In genomic region chr15:64519207-64519628, GRCm38 (mm10) we compare ENCODE assay signal across 14 mouse cellular contexts.
A peak's percentile ranks its signal among the peaks of the same experiment; 100 is the strongest.
DNase-seq lines count a peak whose midpoint lies in the region; ATAC-seq lines count a peak whose summit lies in the region.
"Had no signal": no experiment of that assay in that cellular context is flagged by ENCODE, and none has a peak within 500 bp of the region (broad histone marks: within the 10 kb centered on the region; RNA-seq: fewer than 3 reads in every experiment).

No protein-coding gene starts in this region.

- intact Hi-C loops in heart, postnatal 36 days (cut with DNase I), result no loop called here

- H3K27me3 ChIP-seq in hindbrain, embryonic 14.5 days (ENCODE audit: control insufficient read depth, insufficient read depth, low read length), result no peaks in the 10 kb centered on the region

- no peak overlapping the region for H3K27ac ChIP-seq in hindbrain, embryonic 14.5 days
- H3K27ac ChIP-seq: heart, embryonic 10.5 days; liver, embryonic 14.5 days; macrophage had no signal

- H3K36me3 ChIP-seq in hindbrain, embryonic 14.5 days (replicated peaks; ENCODE audit: control insufficient read depth, insufficient read depth), result no peaks in the 10 kb centered on the region
- H3K36me3 ChIP-seq: heart, embryonic 10.5 days had no signal

- H3K4me1 ChIP-seq in hindbrain, embryonic 14.5 days (replicated peaks; ENCODE audit: control insufficient read depth, insufficient read depth, low read length), result no peaks in the 10 kb centered on the region
- H3K4me1 ChIP-seq: heart, embryonic 10.5 days had no signal

- no peak overlapping the region for H3K9ac ChIP-seq in hindbrain, embryonic 14.5 days
- H3K9ac ChIP-seq: liver, embryonic 14.5 days had no signal

- ATAC-seq in hindbrain, embryonic 14.5 days (ENCODE audit: low FRiP score), result peak; percentile 84

- DNase-seq in frontal cortex, postnatal 10 days (ENCODE audit: low spot score in 2 of 2), result peak; percentile 22 to 33
- no peak for DNase-seq in frontal cortex, postnatal 25 days (ENCODE audit: low spot score in 2 of 2)
- DNase-seq in 3T3-L1 (ENCODE audit: low read depth, low spot score) (peak; percentile 90), adipocyte (ENCODE audit: low spot score) (peak; percentile 12)
- peak; percentile 31 for DNase-seq in hindbrain, embryonic 14.5 days (ENCODE audit: low spot score)
- DNase-seq in heart, postnatal 36 days, result no peak
- no peak for DNase-seq in left cerebral cortex, adult 11 months (ENCODE audit: low spot score)
- DNase-seq in kidney, postnatal 36 days, result no peak
- DNase-seq: kidney, adult 18-20 months; right cerebral cortex, postnatal 25 days; thymus, postnatal 4 days had no signal

- 52% methylated on average over 4 of the region's 4 CpGs for WGBS in hindbrain, embryonic 14.5 days

- no peaks in the 10 kb centered on the region for H3K9me3 ChIP-seq in hindbrain, embryonic 14.5 days (ENCODE audit: control insufficient read depth, low read length)
- H3K9me3 ChIP-seq: heart, embryonic 10.5 days had no signal

- no peak overlapping the region for H3K4me3 ChIP-seq in hindbrain, embryonic 14.5 days (replicated peaks; ENCODE audit: low read length)
- H3K4me3 ChIP-seq: heart, embryonic 10.5 days had no signal

- no peak overlapping the region for H3K4me2 ChIP-seq in hindbrain, embryonic 14.5 days (replicated peaks)

Comparison
In these comparisons a context has a peak if more than half of its experiments do, and no peak if none do; other contexts are left out.
1. DNase-seq: peak in frontal cortex, postnatal 10 days (2 of 2), 3T3-L1 (single experiment), adipocyte (single experiment) and hindbrain, embryonic 14.5 days (single experiment); none in frontal cortex, postnatal 25 days (0 of 2), heart, postnatal 36 days (0 of 2), left cerebral cortex, adult 11 months (single experiment) and kidney, postnatal 36 days (0 of 2).